Mouse (Mus musculus): ENCODE results near the gene Nek4. TPM values are rescaled to one million over a fixed set of nuclear protein-coding genes. Genes with fewer than 3 reads are reported as not detected.

Nek4 gene
- polyA plus RNA-seq, 1 experiment from 2014 or later, result 17.2 TPM

DNA sequence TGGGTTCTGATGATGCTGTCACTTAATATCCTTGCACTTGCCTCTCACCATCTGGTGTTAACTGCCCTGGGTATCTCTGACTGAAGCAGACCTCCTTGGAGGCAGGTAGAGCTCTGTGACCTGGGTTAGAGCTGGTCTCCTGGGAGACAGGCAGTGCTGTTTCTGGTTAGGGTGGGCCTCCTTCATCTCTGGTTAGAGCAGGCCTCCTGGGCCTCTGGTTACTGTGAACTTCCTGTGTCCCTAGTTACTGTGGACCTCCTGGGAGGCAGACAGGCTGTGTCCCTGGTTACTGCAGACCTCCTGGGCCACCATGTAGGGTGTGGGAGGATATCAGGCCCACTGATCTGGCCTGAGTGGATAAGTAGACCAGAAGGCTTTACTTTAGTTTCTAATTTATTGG is 45.2 kb downstream of the Nek4 start:
- no peak for ATAC-seq (replicated peaks)
- Histone ChIP-seq H3K27me3 (replicated peaks) (no peaks in the 10 kb centered on the region), H3K4me1 (peaks cover 14% of the 10 kb centered on the region), H3K27ac (no peak overlapping the region), H3K4me2 (no peak overlapping the region), H3K4me3 (no peak overlapping the region), H3K9me3 (no peaks in the 10 kb centered on the region), H3K36me3 (replicated peaks) (0 out of 2 replicates have a peak, but pooled peaks cover 9% of the 10 kb centered on the region), H3K9ac (no peak overlapping the region)

- Histone ChIP-seq H3K27me3 (replicated peaks) (no peaks in the 10 kb centered on the region), H3K4me3 (peak overlapping the region; percentile 83), H3K9me3 (no peaks in the 10 kb centered on the region), H3K9ac (peak overlapping the region; percentile 94), H3K27ac (0 out of 2 replicates have a peak overlapping the region, but pooled peaks have one; percentile 94), H3K4me2 (peak overlapping the region; percentile 71), H3K4me1 (peaks cover 25% of the 10 kb centered on the region), H3K36me3 (replicated peaks) (0 out of 2 replicates have a peak, but pooled peaks cover 9% of the 10 kb centered on the region)
- 65% methylated on average over 10 of the region's 10 CpGs for whole genome bisulfite sequencing
- no peak for ATAC-seq (replicated peaks)
Observed at GRCm38 (mm10) chr14:31000356-31000755, 49.2 kb downstream of the Nek4 start.

DNA sequence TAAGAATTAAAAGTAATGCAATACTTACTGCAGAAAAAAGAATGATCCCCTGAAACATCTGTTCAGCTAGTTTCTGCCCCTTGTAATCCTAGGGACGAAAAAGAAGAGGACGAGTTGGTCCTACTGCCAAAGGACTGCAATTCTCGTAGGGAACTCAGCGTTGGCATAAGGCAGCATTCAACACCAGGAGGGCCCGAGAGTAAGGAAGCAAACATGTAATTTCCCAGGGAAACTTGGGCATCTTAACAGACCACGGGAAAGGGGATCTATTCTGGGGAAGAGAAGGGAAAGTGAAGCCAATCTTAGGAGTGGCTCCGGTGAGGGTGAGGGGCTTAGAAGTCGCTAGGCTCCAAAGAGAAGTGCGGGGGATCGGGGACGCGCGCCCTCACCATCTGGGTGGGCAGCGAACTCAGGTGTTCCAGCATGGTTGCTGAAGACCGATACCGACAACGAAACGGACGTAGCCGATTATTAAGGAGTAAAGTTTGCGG is 49.7 kb downstream of the Nek4 start:
- ATAC-seq (replicated peaks), result no peak; the same call in 1 of the 2 replicates
- 0 out of 2 replicates have a peak, but pooled peaks cover 9% of the 10 kb centered on the region for H3K36me3 ChIP-seq (replicated peaks)
- peak overlapping the region; percentile 71 for H3K4me2 ChIP-seq
- no peaks in the 10 kb centered on the region for H3K9me3 ChIP-seq
- no peaks in the 10 kb centered on the region for H3K27me3 ChIP-seq (replicated peaks)
- under 1% methylated on average over 21 of the region's 21 CpGs for WGBS
- peaks cover 25% of the 10 kb centered on the region for H3K4me1 ChIP-seq
- H3K9ac ChIP-seq, result peak overlapping the region; percentile 94
- H3K27ac ChIP-seq, result peak overlapping the region; percentile 94
- H3K4me3 ChIP-seq, result peak overlapping the region; percentile 83

GRCm38 (mm10) chr14:31001307-31002205 is 50.4 kb downstream of the Nek4 start, which contains the start of the genes Glt8d1 and Spcs1:
Gene Glt8d1, plus strand, starts transcription at chr14:31001400.
Gene Spcs1, minus strand, starts transcription at chr14:31001672.
- Histone ChIP-seq H3K4me1 (peaks cover 25% of the 10 kb centered on the region), H3K27me3 (replicated peaks) (no peaks in the 10 kb centered on the region), H3K4me2 (peak within 1 kb of the TSS; percentile 71), H3K9me3 (no peaks in the 10 kb centered on the region), H3K9ac (peak within 1 kb of the TSS; percentile 94), H3K4me3 (peak within 1 kb of the TSS; percentile 83), H3K27ac (peak within 1 kb of the TSS; percentile 94), H3K36me3 (replicated peaks) (peaks cover 9% of the 10 kb centered on the region; the same call in 1 of the 2 replicates)
- under 1% methylated on average over 81 of the region's 84 CpGs for WGBS
- peak; percentile 96 for ATAC-seq (replicated peaks)

DNA sequence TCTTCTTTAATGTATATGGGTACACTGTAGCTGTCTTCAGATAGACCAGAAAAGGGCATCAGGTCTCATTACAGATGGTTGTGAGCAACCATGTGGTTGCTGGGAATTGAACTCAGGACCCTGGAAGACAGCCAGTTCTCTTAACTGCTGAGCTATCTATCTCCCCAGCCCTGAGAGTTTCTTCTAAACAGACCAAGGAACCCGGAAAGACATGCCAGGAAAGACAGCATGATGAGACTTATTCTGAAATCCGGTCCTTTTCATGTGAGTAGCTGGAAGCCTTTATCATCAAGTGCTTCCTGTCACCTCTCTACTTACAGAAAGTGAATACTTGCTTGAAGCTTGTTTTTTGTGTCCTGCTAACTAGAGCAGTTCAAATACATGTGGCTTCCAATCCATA is 53.4 kb downstream of the Nek4 start:
- Histone ChIP-seq H3K27ac (no peak overlapping the region), H3K4me1 (peaks cover 22% of the 10 kb centered on the region), H3K36me3 (replicated peaks) (peaks cover 15% of the 10 kb centered on the region), H3K4me3 (no peak overlapping the region), H3K9ac (no peak overlapping the region), H3K27me3 (replicated peaks) (no peaks in the 10 kb centered on the region), H3K4me2 (no peak overlapping the region), H3K9me3 (no peaks in the 10 kb centered on the region)
- ATAC-seq (replicated peaks), result no peak
- WGBS, result 90% methylated on average over 2 of the region's 2 CpGs

GRCm38 (mm10) chr14:31006779-31007178 is 55.6 kb downstream of the Nek4 start:
- peaks cover 32% of the 10 kb centered on the region for H3K36me3 ChIP-seq (replicated peaks)
- H3K27ac ChIP-seq, result no peak overlapping the region
- H3K27me3 ChIP-seq (replicated peaks), result no peaks in the 10 kb centered on the region
- ATAC-seq (replicated peaks), result no peak
- H3K4me3 ChIP-seq, result no peak overlapping the region
- H3K9ac ChIP-seq, result no peak overlapping the region
- H3K4me1 ChIP-seq, result peaks cover 11% of the 10 kb centered on the region
- 94% methylated on average over 5 of the region's 5 CpGs for WGBS
- no peak overlapping the region for H3K4me2 ChIP-seq
- H3K9me3 ChIP-seq, result no peaks in the 10 kb centered on the region

DNA sequence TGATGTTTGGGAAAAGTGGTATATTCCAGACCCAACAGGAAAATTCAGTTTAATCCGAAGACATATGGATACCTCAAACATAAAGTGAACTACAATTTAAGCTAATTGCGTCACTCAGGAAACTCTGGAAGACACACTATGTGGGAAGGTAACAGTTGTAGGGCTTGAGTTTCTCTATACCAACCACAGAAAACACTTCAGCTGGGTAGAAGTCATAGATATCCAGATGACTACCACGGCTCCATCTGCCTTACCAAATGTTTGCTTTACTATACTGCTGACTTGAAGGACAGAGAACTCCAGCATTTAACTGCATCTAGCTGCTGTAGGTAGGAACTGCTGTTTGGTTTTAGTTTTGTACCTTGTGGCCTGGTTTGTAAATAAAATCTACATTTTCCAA is 60.4 kb downstream of the Nek4 start:
- 97% methylated on average over 3 of the region's 3 CpGs for WGBS
- no peaks in the 10 kb centered on the region for H3K4me1 ChIP-seq
- no peak overlapping the region for H3K9ac ChIP-seq
- ATAC-seq (replicated peaks), result no peak
- H3K36me3 ChIP-seq (replicated peaks), result peaks cover 63% of the 10 kb centered on the region
- H3K9me3 ChIP-seq, result no peaks in the 10 kb centered on the region
- no peak overlapping the region for H3K27ac ChIP-seq
- H3K4me2 ChIP-seq, result no peak overlapping the region
- no peak overlapping the region for H3K4me3 ChIP-seq
- no peaks in the 10 kb centered on the region for H3K27me3 ChIP-seq (replicated peaks)

GRCm38 (mm10) chr14:31013928-31014327 is 62.8 kb downstream of the Nek4 start:
- ATAC-seq (replicated peaks), result no peak
- H3K4me3 ChIP-seq, result no peak overlapping the region
- 99% methylated on average over 2 of the region's 2 CpGs for WGBS
- no peaks in the 10 kb centered on the region for H3K9me3 ChIP-seq
- peaks cover 54% of the 10 kb centered on the region for H3K36me3 ChIP-seq (replicated peaks)
- H3K27me3 ChIP-seq (replicated peaks), result no peaks in the 10 kb centered on the region
- H3K9ac ChIP-seq, result no peak overlapping the region
- no peak overlapping the region for H3K4me2 ChIP-seq
- peaks cover 10% of the 10 kb centered on the region for H3K4me1 ChIP-seq
- no peak overlapping the region for H3K27ac ChIP-seq

GRCm38 (mm10) chr14:31016063-31016462 is 64.9 kb downstream of the Nek4 start:
- H3K4me2 ChIP-seq, result no peak overlapping the region
- peaks cover 21% of the 10 kb centered on the region for H3K4me1 ChIP-seq
- no peaks in the 10 kb centered on the region for H3K27me3 ChIP-seq (replicated peaks)
- H3K9ac ChIP-seq, result no peak overlapping the region
- no peak overlapping the region for H3K27ac ChIP-seq
- H3K9me3 ChIP-seq, result no peaks in the 10 kb centered on the region
- no peak overlapping the region for H3K4me3 ChIP-seq
- H3K36me3 ChIP-seq (replicated peaks), result peaks cover 42% of the 10 kb centered on the region
- 91% methylated on average over 1 of the region's 1 CpGs for WGBS
- no peak for ATAC-seq (replicated peaks)

DNA sequence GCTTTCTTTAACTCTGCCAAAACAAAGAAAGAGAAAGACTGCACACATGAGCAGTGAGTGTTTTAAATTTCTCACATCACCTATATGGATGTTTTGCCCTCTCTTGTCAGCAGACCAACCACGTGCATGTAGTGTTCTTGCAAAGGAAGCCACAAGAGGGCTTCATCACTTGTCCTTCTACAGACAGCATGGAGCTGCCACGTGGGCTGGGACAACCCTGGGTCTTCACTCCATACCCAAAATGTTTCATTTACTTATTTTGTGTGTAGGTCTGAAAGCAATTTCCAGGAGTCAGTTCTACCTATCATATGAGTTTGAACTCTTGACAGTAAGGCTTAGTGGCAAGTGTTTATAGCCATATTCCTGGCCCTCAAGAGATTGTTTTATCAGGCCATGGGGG is 66.7 kb downstream of the Nek4 start:
- peaks cover 27% of the 10 kb centered on the region for H3K36me3 ChIP-seq (replicated peaks)
- ATAC-seq (replicated peaks), result no peak
- peak overlapping the region; percentile 76 for H3K4me3 ChIP-seq
- peak overlapping the region; percentile 90 for H3K4me2 ChIP-seq
- peaks cover 26% of the 10 kb centered on the region for H3K4me1 ChIP-seq
- H3K9ac ChIP-seq, result peak overlapping the region; percentile 72
- 0% methylated on average over 2 of the region's 2 CpGs for WGBS
- H3K27ac ChIP-seq, result no peak overlapping the region
- no peaks in the 10 kb centered on the region for H3K9me3 ChIP-seq
- H3K27me3 ChIP-seq (replicated peaks), result no peaks in the 10 kb centered on the region

GRCm38 (mm10) chr14:31018860-31019291 is 67.7 kb downstream of the Nek4 start, which contains the start of the genes Pbrm1 and Gnl3:
Gene Pbrm1, plus strand, starts transcription at chr14:31019138.
Gene Gnl3, minus strand, starts transcription at chr14:31019152.
- Histone ChIP-seq H3K4me2 (peak within 1 kb of the TSS; percentile 90), H3K27ac (peak within 1 kb of the TSS; percentile 100), H3K9ac (peak within 1 kb of the TSS; percentile 95), H3K9me3 (no peaks in the 10 kb centered on the region), H3K36me3 (replicated peaks) (peaks cover 30% of the 10 kb centered on the region), H3K27me3 (replicated peaks) (no peaks in the 10 kb centered on the region), H3K4me3 (peak within 1 kb of the TSS; percentile 76), H3K4me1 (peaks cover 26% of the 10 kb centered on the region)
- peak; percentile 97 for ATAC-seq (replicated peaks)
- WGBS, result under 1% methylated on average over 53 of the region's 53 CpGs

All from midbrain, embryonic 15.5 days (tissue).